Mouse (Mus musculus) adrenal gland (tissue): ENCODE results near the gene Kndc1.

Experiments used
- intact Hi-C: fragments of 180-260 bp; cut with DNase I; formaldehyde crosslinking; loops from one replicate; pipeline ENCODE4 v1.15.1; 2025

The Kndc1 gene

GRCm38 (mm10) chr7:139905261-139905660, 10.8 kb downstream of the Kndc1 start:
- intact Hi-C loops: loop anchor here (5.0 kb wide), 2 partner anchors 87 to 157 kb away; partner anchors contain the start of gene Adam8

- intact Hi-C loops: loop anchor here (5.0 kb wide), 2 partner anchors 87 to 157 kb away; partner anchors contain the start of gene Adam8
Observed at GRCm38 (mm10) chr7:139905661-139906060, 11.2 kb downstream of the Kndc1 start.

GRCm38 (mm10) chr7:139908176-139908575, 13.7 kb downstream of the Kndc1 start:
- intact Hi-C loops: loop anchor here (5.0 kb wide), 2 partner anchors 84 to 154 kb away; partner anchors contain the start of gene Adam8

GRCm38 (mm10) chr7:139909469-139909868, 15.0 kb downstream of the Kndc1 start:
- intact Hi-C loops: loop anchor here (5.0 kb wide), 2 partner anchors 83 to 153 kb away; partner anchors contain the start of gene Adam8

GRCm38 (mm10) chr7:139910204-139910835, 15.8 kb downstream of the Kndc1 start:
- intact Hi-C loops: no loop called here

GRCm38 (mm10) chr7:139914141-139915047, 19.9 kb downstream of the Kndc1 start:
- intact Hi-C loops: no loop called here

GRCm38 (mm10) chr7:139915646-139916257, 21.3 kb downstream of the Kndc1 start:
- intact Hi-C loops: no loop called here

DNA sequence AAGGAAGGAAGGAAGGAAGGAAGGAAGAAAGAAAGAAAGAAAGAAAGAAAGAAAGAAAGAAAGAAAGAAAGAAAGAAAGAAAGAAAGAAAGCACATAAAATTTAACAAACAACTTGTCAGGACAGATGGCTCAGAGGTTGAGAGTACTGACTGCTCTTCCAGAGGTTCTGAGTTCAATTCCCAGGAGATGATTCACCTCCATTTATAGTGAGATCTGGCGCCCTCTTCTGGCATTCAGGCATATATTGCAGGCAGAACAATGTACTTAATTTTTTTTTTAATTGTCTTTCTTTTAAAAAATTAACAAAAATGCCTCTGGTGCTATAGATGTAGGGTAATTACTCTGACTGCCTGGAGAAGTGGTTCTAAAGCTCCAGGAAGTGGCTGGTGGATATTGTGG, 21.8 kb downstream of the Kndc1 start:
- intact Hi-C loops: no loop called here

DNA sequence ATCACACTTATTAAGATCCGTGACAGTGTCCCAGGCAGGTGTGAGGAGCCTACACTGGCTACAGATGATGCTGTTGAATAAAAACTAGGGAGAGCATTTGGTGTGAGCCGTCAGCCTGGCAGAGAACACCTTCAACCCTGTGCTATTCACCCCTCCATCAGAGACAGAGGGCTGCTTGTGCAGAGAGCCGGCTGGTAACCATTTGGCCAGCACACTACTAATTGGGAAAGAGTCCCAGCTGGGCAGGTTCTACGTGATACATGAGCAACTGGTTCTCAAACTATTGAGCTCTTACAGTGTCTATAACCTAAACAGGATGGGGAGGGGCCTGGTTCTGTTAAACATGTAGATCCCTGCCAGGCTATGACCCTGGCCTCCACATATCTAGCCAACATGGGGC, 23.8 kb downstream of the Kndc1 start:
- intact Hi-C loops: no loop called here

GRCm38 (mm10) chr7:139930732-139931131, 36.2 kb downstream of the Kndc1 start:
- intact Hi-C loops: no loop called here

- intact Hi-C loops: no loop called here
Observed at GRCm38 (mm10) chr7:139936705-139937104, 42.2 kb downstream of the Kndc1 start.

GRCm38 (mm10) chr7:139937138-139937537, 42.6 kb downstream of the Kndc1 start:
- intact Hi-C loops: no loop called here

DNA sequence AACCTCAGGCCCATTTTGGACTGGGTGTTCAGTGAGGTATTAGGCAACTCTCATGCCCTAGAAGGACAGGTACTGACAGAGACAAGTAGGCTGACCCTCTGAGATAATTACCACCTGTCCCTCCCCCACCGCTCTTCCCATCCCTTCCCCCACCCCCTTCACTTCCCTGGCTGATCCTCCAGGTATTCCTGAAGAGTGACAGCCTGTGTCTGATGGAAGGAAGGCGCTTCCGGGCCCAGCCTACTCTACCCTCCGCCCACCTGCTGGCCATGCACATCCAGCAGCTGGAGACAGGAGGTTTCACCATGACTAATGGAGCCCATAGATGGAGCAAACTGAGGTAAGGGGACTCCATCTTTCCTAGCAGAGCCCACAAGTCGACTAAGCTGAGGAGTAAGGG, 43.3 kb downstream of the Kndc1 start:
- intact Hi-C loops: no loop called here

DNA sequence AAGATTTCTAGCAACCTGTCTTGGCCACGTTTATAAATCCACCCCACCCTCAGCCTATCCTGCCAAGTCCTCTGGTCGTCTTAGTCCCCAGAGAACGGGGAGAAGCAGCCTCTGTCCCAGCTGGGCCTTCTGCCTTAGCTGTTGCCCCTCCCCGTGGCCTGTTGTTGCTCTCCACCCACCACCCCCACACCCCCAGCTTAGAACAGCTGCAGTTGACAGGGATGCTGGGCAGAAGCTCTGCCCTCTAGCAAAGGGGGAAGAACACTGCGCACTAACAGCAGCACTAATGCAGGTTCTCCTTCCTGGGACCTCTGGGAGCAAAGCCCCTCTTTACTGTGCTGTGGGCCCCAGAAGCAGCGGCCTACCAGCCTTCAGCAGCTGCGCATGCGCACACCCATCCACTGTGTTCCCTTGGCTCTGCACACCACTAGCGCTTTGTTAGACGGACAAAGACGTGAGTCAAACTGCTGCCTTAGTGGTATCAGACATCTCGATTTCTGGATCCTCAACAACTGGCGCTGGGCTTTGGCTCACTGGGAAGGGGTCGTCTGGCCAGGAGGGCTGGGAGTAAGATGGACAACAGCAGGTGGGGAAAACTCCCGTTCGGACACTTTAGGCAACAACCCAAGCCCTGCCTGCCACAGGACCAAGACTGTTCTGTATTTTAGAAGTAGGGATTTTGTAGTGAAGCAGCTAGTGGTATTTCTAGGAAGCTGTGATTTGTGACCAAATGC, 46.1 kb downstream of the Kndc1 start:
- intact Hi-C loops: no loop called here

DNA sequence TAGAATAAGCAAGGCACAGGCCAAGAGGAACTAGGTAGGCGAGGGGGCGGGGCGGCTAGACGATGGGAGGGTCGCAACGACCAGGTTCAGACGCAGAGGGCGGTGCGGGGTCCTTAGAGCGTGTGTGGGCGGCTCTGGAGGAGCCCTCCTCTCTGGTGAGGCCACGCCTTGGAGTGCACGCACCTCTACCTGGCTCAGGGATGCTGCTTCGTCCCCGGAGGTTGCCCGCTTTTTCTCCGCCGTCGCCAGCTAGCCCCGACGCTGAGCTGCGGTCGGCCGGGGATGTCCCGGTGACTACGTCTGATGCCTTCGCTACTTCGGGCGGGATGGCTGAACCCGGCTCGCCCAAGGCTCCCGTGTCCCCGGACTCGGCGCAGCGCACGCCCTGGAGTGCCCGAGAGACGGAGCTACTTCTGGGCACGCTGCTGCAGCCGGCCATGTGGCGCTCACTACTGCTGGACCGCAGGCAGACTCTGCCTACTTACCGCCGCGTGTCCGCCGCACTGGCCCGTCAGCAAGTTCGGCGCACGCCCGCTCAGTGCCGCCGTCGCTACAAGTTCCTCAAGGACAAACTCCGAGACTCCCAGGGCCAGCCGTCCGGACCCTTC, 49.3 kb downstream of the Kndc1 start, which contains the start of gene Utf1:
Gene Utf1, plus strand, starts transcription at position 116 of the 608 bp plus-strand sequence.
- intact Hi-C loops: no loop called here

GRCm38 (mm10) chr7:139944291-139945240, 50.1 kb downstream of the Kndc1 start:
- intact Hi-C loops: no loop called here

DNA sequence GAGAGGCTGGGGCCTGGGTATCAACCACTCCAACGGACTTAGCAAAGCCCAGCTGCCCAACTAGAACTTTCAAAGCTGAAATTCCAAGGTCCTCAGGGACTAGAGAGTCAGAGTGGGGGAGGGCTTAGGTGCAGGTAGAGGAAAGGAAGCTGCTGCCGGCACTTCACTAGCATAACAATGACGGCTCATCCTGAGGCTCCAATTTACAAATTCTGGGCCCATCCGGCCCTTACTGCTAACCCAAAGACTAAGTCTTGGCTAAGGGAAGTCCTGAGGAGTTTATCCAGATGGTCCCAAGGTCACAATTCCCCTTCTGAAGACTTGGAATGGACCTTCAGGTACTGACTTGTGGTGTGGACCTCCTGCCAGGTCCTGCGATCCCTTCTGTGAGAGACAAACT, 51.0 kb downstream of the Kndc1 start:
- intact Hi-C loops: no loop called here

DNA sequence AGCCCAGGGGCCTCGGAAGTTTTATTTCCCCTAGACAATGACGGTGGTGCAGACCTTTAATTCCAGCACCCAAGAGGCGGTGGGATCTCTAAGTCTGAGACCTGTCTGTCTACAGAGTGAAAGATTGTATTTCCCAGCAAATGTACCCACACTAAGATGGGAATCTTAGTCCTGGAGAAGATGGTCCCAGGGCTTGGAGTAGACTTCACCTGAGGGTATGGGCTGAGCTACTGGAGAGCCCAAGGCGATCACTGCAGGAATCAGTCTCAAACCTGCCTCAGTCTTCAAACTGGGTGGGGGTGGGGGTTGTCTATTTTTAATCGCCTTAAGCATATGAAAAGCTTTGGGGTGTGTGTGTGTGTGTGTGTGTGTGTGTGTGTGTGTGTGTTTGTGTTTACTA, 51.5 kb downstream of the Kndc1 start:
- intact Hi-C loops: no loop called here

DNA sequence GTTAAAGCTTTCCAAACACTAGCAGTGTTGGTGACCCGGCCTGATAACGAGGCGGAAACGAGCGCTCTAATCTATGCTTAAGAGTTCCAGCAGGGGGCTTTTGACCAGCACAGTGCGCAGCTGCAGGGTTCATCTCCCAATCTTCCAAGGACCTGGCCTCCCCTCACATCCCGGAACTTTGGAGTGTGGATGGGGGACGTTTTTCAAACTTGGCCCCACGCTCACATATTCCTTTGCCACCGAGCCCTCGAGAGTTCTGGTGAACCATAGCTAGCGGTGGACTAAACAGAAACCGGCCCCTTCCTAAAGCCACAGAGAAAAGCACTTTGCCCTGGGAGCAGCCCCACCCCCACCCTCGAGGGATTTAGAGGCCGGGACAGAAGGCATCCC, 55.4 kb downstream of the Kndc1 start:
- intact Hi-C loops: no loop called here
